Mouse (Mus musculus) liver, embryonic 15.5 days (tissue): ENCODE results near the gene Cinp. TPM values are rescaled to one million over a fixed set of nuclear protein-coding genes. Genes with fewer than 3 reads are reported as not detected.

ENCODE experiments used
- ATAC-seq: fragments of 200-750 bp; cut with Nextera tagmentation; 2 replicates; pipeline ENCODE4 v1.8.0; 2017; ENCODE audit warnings: moderate number of reproducible peaks, mild to moderate bottlenecking, moderate library complexity; ENCODE audit not compliant: insufficient read depth
- H3K27ac ChIP-seq: fragments of 300-500 bp; sonication (generic); replicated peaks from 2 replicates; pipeline ENCODE4 v1.5.1; 2015; ENCODE audit warnings: mild to moderate bottlenecking, inconsistent platforms
- H3K27me3 ChIP-seq: fragments of 300-500 bp; sonication (generic); 2 replicates; pipeline ENCODE4 v1.6.1; 2015; ENCODE audit warnings: mild to moderate bottlenecking, inconsistent platforms
- H3K36me3 ChIP-seq: fragments of 300-500 bp; sonication (generic); replicated peaks from 2 replicates; pipeline ENCODE4 v1.6.1; 2015; ENCODE audit warnings: moderate library complexity, mild to moderate bottlenecking, inconsistent platforms
- H3K4me1 ChIP-seq: fragments of 300-500 bp; sonication (generic); replicated peaks from 2 replicates; pipeline ENCODE4 v1.6.1; 2015; ENCODE audit warnings: inconsistent platforms
- H3K4me2 ChIP-seq: fragments of 300-500 bp; sonication (generic); 2 replicates; pipeline ENCODE4 v1.6.1; 2015; ENCODE audit warnings: moderate library complexity, mild to moderate bottlenecking, inconsistent platforms
- H3K4me3 ChIP-seq: fragments of 300-500 bp; sonication (generic); replicated peaks from 2 replicates; pipeline ENCODE4 v1.5.1; 2015; ENCODE audit warnings: mild to moderate bottlenecking, inconsistent platforms
- H3K9ac ChIP-seq: fragments of 300-500 bp; sonication (generic); 2 replicates; pipeline ENCODE4 v1.6.1; 2015; ENCODE audit warnings: moderate library complexity, mild to moderate bottlenecking, inconsistent platforms
- H3K9me3 ChIP-seq: fragments of 300-500 bp; sonication (generic); replicated peaks from 2 replicates; pipeline ENCODE4 v1.6.1; 2016; ENCODE audit warnings: inconsistent platforms
- WGBS: fragments of 180-500 bp; shearing (Covaris S2); methylation state at CpG from one replicate; pipeline ENCODE4 v1.1.7; 2015; ENCODE audit warnings: mixed read lengths; ENCODE audit not compliant: insufficient replicate concordance; 5-methylcytosine and 5-hydroxymethylcytosine counted together
- polyA plus RNA-seq: library from polyadenylated mRNA; unstranded; fragments of >200 nt; fragmentation: Nextera tagmentation; extraction: Ambion mirVana; gene quantifications from 2 replicates; pipeline ENCODE4 v1.2.1, GENCODE M21; 2015

The Cinp gene
- polyA plus RNA-seq, 1 experiment from 2014 or later, result 56.6 TPM

- no peak overlapping the region for H3K9ac ChIP-seq
- WGBS, result 52% methylated on average over 1 of the region's 1 CpGs
- no peak overlapping the region for H3K4me3 ChIP-seq
- no peak overlapping the region for H3K27ac ChIP-seq
- H3K27me3 ChIP-seq, result no peaks in the 10 kb centered on the region
- no peaks in the 10 kb centered on the region for H3K36me3 ChIP-seq
- H3K4me2 ChIP-seq, result no peak overlapping the region
- H3K4me1 ChIP-seq, result peaks cover 50% of the 10 kb centered on the region
- no peaks in the 10 kb centered on the region for H3K9me3 ChIP-seq
- no peak for ATAC-seq
Observed at GRCm38 (mm10) chr12:110891887-110892286, 2.9 kb upstream of the Cinp start.

DNA sequence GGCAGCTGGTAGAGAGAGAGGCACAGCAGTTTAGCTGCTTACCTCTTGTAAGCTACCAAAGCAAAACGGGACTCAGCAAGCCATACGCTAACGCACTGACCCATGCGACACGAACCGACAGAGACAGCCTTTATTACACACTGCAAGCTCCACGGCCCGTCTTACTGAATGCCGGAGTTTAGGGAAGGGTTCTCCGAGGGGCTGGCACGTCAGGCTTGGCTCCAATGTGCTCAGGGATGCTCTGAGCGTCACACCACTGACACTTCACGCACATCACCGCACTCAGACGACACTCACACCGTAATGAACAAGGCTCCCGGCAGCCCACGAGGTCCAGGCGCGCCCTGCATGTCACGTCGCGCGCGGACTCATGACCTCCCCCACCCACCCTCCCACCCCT lies 339 bp downstream of the Cinp start:
- H3K9me3 ChIP-seq, result no peaks in the 10 kb centered on the region
- H3K4me2 ChIP-seq, result peak overlapping the region; percentile 97
- peak overlapping the region; percentile 70 for H3K27ac ChIP-seq
- 0% methylated on average over 25 of the region's 25 CpGs for WGBS
- H3K4me1 ChIP-seq, result peaks cover 66% of the 10 kb centered on the region
- no peaks in the 10 kb centered on the region for H3K27me3 ChIP-seq
- peak overlapping the region; percentile 95 for H3K4me3 ChIP-seq
- ATAC-seq, result peak; percentile 8
- H3K36me3 ChIP-seq, result peaks cover 4% of the 10 kb centered on the region; the same call in 1 of the 2 replicates
- H3K9ac ChIP-seq, result peak overlapping the region; percentile 84

- Histone ChIP-seq H3K9ac (peak overlapping the region; percentile 84), H3K9me3 (no peaks in the 10 kb centered on the region), H3K4me1 (peaks cover 66% of the 10 kb centered on the region), H3K4me3 (peak overlapping the region; percentile 95), H3K36me3 (peaks cover 9% of the 10 kb centered on the region; the same call in 1 of the 2 replicates), H3K27me3 (no peaks in the 10 kb centered on the region), H3K27ac (peak overlapping the region; percentile 70), H3K4me2 (peak overlapping the region; percentile 97)
- ATAC-seq, result no peak
- 17% methylated on average over 12 of the region's 12 CpGs for WGBS
Observed at GRCm38 (mm10) chr12:110888106-110888505, 839 bp downstream of the Cinp start.

DNA sequence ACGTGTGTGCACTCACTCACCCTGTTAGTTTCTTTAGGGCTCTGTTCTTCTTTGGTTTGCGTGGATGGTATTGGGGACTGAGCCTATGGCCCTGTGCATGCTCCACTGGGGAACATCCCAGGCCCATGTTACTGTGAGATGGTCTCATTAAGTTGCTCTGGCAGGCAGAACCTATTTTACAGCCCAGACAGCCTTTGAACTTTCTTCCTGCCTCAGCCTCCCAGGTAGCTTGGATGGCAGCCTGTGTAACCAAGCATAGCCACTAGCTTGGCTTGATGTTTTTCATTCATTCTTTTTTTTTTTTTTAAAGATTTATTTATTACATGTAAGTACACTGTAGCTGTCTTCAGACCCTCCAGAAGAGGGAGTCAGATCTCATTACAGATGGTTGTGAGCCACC lies 3.7 kb downstream of the Cinp start:
- no peak for ATAC-seq
- H3K9ac ChIP-seq, result no peak overlapping the region
- H3K4me1 ChIP-seq, result peaks cover 43% of the 10 kb centered on the region
- no peaks in the 10 kb centered on the region for H3K9me3 ChIP-seq
- peaks cover 31% of the 10 kb centered on the region for H3K36me3 ChIP-seq
- no peak overlapping the region for H3K4me2 ChIP-seq
- 87% methylated on average over 2 of the region's 2 CpGs for WGBS
- no peak overlapping the region for H3K4me3 ChIP-seq
- no peaks in the 10 kb centered on the region for H3K27me3 ChIP-seq
- no peak overlapping the region for H3K27ac ChIP-seq

GRCm38 (mm10) chr12:110882291-110882690 lies 6.7 kb downstream of the Cinp start:
- 75% methylated on average over 7 of the region's 7 CpGs for WGBS

DNA sequence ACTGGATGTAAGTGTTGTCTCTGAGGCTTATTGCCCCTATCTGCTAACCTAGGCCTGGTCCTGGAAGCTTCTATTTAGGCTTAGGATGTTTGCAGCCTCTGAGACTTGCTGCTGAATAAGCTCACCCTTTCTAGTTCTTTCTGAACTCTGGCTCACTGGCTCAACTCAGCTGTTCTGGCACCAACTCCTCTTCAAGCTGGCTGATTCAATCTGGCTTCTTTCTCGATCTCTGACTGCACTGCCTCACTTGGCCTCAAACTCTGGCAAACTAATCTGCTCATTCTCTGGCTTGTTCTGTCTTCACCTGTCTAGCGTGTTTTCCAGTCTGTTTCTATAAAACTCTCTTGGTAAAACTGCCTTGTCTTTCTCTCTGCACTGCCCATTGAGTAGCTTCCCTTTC lies 13.6 kb downstream of the Cinp start:
- no peak for ATAC-seq
- Histone ChIP-seq H3K4me3 (no peak overlapping the region), H3K27me3 (no peaks in the 10 kb centered on the region), H3K9ac (no peak overlapping the region), H3K27ac (no peak overlapping the region), H3K4me1 (peaks cover 23% of the 10 kb centered on the region), H3K4me2 (no peak overlapping the region), H3K36me3 (peaks cover 81% of the 10 kb centered on the region), H3K9me3 (no peaks in the 10 kb centered on the region)
- 76% methylated on average over 2 of the region's 2 CpGs for WGBS

More at GRCm38 (mm10) chr12:110882291-110882690, 6.7 kb downstream of the Cinp start:
- Histone ChIP-seq H3K4me1 (peaks cover 24% of the 10 kb centered on the region; the same call in 1 of the 2 replicates), H3K27me3 (no peaks in the 10 kb centered on the region), H3K4me2 (no peak overlapping the region), H3K9ac (no peak overlapping the region), H3K36me3 (peaks cover 56% of the 10 kb centered on the region), H3K9me3 (no peaks in the 10 kb centered on the region), H3K27ac (no peak overlapping the region), H3K4me3 (no peak overlapping the region)
- ATAC-seq, result no peak

DNA sequence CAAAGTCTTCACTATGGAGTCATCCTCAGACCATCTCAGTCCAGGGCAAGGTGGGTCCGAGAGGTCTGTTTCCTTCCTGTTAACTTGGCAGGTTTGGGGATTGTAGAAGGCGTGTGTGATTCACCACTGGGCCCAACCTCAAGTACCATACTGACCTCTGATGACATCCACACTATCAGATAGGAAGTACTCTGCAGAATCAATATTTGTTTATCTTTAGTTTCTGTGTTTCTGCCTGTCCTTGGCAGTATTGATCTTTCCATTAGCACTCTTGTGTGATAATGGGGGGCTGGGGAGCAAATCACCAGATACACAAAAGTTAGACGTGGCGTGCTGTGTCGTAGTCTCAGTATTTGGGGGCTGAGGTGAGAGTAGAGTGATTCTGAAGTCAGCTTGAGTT lies 17.7 kb downstream of the Cinp start:
- no peak overlapping the region for H3K9ac ChIP-seq
- peaks cover 48% of the 10 kb centered on the region for H3K4me1 ChIP-seq
- no peaks in the 10 kb centered on the region for H3K27me3 ChIP-seq
- no peaks in the 10 kb centered on the region for H3K9me3 ChIP-seq
- H3K4me3 ChIP-seq, result no peak overlapping the region
- H3K4me2 ChIP-seq, result no peak overlapping the region
- ATAC-seq, result peak; percentile 11; the same call in 1 of the 2 replicates
- WGBS, result 69% methylated on average over 5 of the region's 5 CpGs
- peak overlapping the region; percentile 25 for H3K27ac ChIP-seq
- H3K36me3 ChIP-seq, result peaks cover 69% of the 10 kb centered on the region

GRCm38 (mm10) chr12:110870107-110870506 lies 18.8 kb downstream of the Cinp start:
- Histone ChIP-seq H3K9me3 (no peaks in the 10 kb centered on the region), H3K36me3 (peaks cover 58% of the 10 kb centered on the region), H3K4me1 (peaks cover 56% of the 10 kb centered on the region), H3K4me3 (no peak overlapping the region), H3K27ac (peak overlapping the region; percentile 25), H3K4me2 (peak overlapping the region; percentile 50), H3K9ac (peak overlapping the region; percentile 7; the same call in 1 of the 2 replicates), H3K27me3 (no peaks in the 10 kb centered on the region)
- 40% methylated on average over 4 of the region's 4 CpGs for WGBS
- ATAC-seq, result peak; percentile 73

- Histone ChIP-seq H3K27me3 (no peaks in the 10 kb centered on the region), H3K9ac (no peak overlapping the region), H3K4me3 (no peak overlapping the region), H3K4me1 (peaks cover 39% of the 10 kb centered on the region), H3K9me3 (no peaks in the 10 kb centered on the region), H3K36me3 (peaks cover 27% of the 10 kb centered on the region), H3K4me2 (no peak overlapping the region), H3K27ac (peak overlapping the region; percentile 61)
- WGBS, result 73% methylated on average over 10 of the region's 10 CpGs
- no peak for ATAC-seq
Observed at GRCm38 (mm10) chr12:110865989-110866388, 23.0 kb downstream of the Cinp start.

- Histone ChIP-seq H3K4me1 (peaks cover 34% of the 10 kb centered on the region), H3K27ac (peak overlapping the region; percentile 61), H3K4me3 (no peak overlapping the region), H3K27me3 (no peaks in the 10 kb centered on the region), H3K36me3 (peaks cover 23% of the 10 kb centered on the region), H3K9ac (no peak overlapping the region), H3K9me3 (no peaks in the 10 kb centered on the region), H3K4me2 (no peak overlapping the region)
- ATAC-seq, result peak; percentile 22; the same call in 1 of the 2 replicates
- 62% methylated on average over 5 of the region's 6 CpGs for WGBS
Observed at GRCm38 (mm10) chr12:110865571-110865970, 23.4 kb downstream of the Cinp start.

- H3K4me1 ChIP-seq, result peaks cover 20% of the 10 kb centered on the region
- 75% methylated on average over 6 of the region's 6 CpGs for whole genome bisulfite sequencing
Observed at GRCm38 (mm10) chr12:110864008-110864407, 24.9 kb downstream of the Cinp start.

DNA sequence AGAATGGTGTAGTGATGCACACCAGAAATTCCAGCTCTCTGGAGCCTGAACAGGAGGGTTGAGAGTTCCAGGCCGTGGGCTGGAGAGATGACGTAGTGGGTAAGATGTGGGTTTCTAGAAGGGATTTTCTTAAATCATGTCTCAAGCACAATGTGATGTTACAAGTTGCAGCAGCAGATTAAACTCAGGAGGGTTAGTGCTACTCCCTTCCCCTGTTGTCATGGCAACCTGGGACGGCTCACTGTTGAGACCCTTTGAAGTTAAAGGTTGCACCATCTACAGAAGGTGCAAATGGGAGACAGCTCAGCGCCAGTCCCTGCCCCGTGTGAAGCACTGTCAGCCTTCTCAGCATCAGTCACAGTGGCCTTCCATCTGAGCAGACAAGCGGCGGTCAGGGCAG lies 27.7 kb downstream of the Cinp start:
- H3K36me3 ChIP-seq, result 0 out of 2 replicates have a peak, but pooled peaks cover under 1% of the 10 kb centered on the region
- H3K4me3 ChIP-seq, result no peak overlapping the region
- H3K27me3 ChIP-seq, result no peaks in the 10 kb centered on the region
- no peak overlapping the region for H3K9ac ChIP-seq
- peaks cover 20% of the 10 kb centered on the region for H3K4me1 ChIP-seq
- WGBS, result 74% methylated on average over 7 of the region's 7 CpGs
- H3K9me3 ChIP-seq, result no peaks in the 10 kb centered on the region
- H3K4me2 ChIP-seq, result no peak overlapping the region
- H3K27ac ChIP-seq, result no peak overlapping the region
- ATAC-seq, result no peak

More at GRCm38 (mm10) chr12:110864008-110864407, 24.9 kb downstream of the Cinp start:
- H3K36me3 ChIP-seq, result peaks cover 15% of the 10 kb centered on the region
- no peak overlapping the region for H3K9ac ChIP-seq
- H3K4me3 ChIP-seq, result no peak overlapping the region
- no peaks in the 10 kb centered on the region for H3K27me3 ChIP-seq
- H3K4me2 ChIP-seq, result no peak overlapping the region
- no peak overlapping the region for H3K27ac ChIP-seq
- no peaks in the 10 kb centered on the region for H3K9me3 ChIP-seq
- ATAC-seq, result no peak
